Comparison of ENCODE assay signal across 16 mouse cellular contexts in the genomic region with DNA sequence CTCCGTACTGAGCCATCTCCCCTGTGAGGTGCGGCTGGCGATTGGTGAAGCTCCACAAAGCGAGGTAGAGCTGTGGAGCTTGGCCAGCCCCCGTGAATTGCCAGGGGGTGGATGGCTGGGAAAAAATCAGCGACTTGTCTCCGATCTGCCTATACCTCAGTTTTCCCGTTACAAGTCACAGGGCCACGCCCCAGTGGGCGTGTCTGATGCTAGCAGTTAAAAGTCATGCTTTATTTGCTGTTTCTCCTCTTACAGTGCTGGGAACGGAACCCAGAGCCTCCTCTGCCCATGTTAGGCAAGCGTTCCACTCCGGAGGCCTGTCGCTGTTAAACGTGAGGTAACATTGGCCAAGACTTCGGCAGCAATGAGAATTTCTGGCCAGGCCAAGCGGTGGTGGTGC. TPM values are rescaled to one million over a fixed set of nuclear protein-coding genes. Genes with fewer than 3 reads are reported as not detected.
DNase-seq lines count a peak whose midpoint lies in the region; ATAC-seq and TF ChIP-seq lines count a peak whose summit lies in the region.
"Had no signal": no experiment of that assay in that cellular context is flagged by ENCODE, and none has a peak within 500 bp of the region (broad histone marks: within the 10 kb centered on the region; RNA-seq: fewer than 3 reads in every experiment).

No protein-coding gene starts in this region.

- DNase-seq in forebrain, embryonic 11.5 days (ENCODE audit: low spot score), result peak; percentile 47
- DNase-seq in ZHBTc4 (ENCODE audit: low read depth, low spot score), result peak; percentile 81
- no peak for DNase-seq in forebrain, postnatal 0 days
- no peak for DNase-seq in heart, adult 11 months
- DNase-seq in gastrocnemius, adult 18-20 months (ENCODE audit: low spot score), result no peak
- DNase-seq: adrenal gland, postnatal 14 days; cerebellum, adult 11-12 months; cerebellum, adult 9-10 months; cerebellum, postnatal 25 days; gastrocnemius, postnatal 14 days; kidney, adult 18-20 months had no signal

- H3K4me3 ChIP-seq in forebrain, embryonic 11.5 days (ENCODE audit: low read depth, low read length), result no peak overlapping the region
- no peak overlapping the region for H3K4me3 ChIP-seq in forebrain, embryonic 12.5 days (replicated peaks)
- 0 out of 2 replicates have a peak overlapping the region, but pooled peaks have one; percentile 1 for H3K4me3 ChIP-seq in E14TG2a.4 (replicated peaks; ENCODE audit: low read length)
- no peak overlapping the region for H3K4me3 ChIP-seq in forebrain, postnatal 0 days (ENCODE audit: low read depth, low read length)
- H3K4me3 ChIP-seq: embryonic facial prominence, embryonic 13.5 days; heart, embryonic 12.5 days; intestine, embryonic 15.5 days had no signal

- TF ChIP-seq CTCF in E14TG2a.4 (conservative IDR thresholded peaks at IDR 0.05; ENCODE audit: low read length), result no peak
- TF ChIP-seq CTCF in forebrain, postnatal 0 days (IDR thresholded peaks at IDR 0.05; ENCODE audit: low read depth), result no peak

- no peaks in the 10 kb centered on the region for H3K36me3 ChIP-seq in forebrain, embryonic 11.5 days (ENCODE audit: control insufficient read depth, insufficient read depth, low read length)
- H3K36me3 ChIP-seq in forebrain, embryonic 12.5 days (replicated peaks), result no peaks in the 10 kb centered on the region
- no peaks in the 10 kb centered on the region for H3K36me3 ChIP-seq in E14TG2a.4 (ENCODE audit: insufficient read depth, low read length)
- no peaks in the 10 kb centered on the region for H3K36me3 ChIP-seq in forebrain, postnatal 0 days (ENCODE audit: insufficient read depth)
- H3K36me3 ChIP-seq: embryonic facial prominence, embryonic 13.5 days; heart, embryonic 12.5 days; intestine, embryonic 15.5 days had no signal

- H3K4me1 ChIP-seq in forebrain, embryonic 11.5 days (replicated peaks; ENCODE audit: control insufficient read depth, insufficient read depth, low read length), result peaks cover 17% of the 10 kb centered on the region; the same call in 1 of the 2 replicates
- peaks cover 25% of the 10 kb centered on the region for H3K4me1 ChIP-seq in forebrain, embryonic 12.5 days
- H3K4me1 ChIP-seq in E14TG2a.4 (replicated peaks; ENCODE audit: low read depth, low read length), result peaks cover 37% of the 10 kb centered on the region
- H3K4me1 ChIP-seq in forebrain, postnatal 0 days (ENCODE audit: insufficient read depth), result no peaks in the 10 kb centered on the region; the same call in none of the 2 replicates
- H3K4me1 ChIP-seq: intestine, embryonic 15.5 days had no signal

- 84% methylated on average over 17 of the region's 17 CpGs for WGBS in forebrain, embryonic 11.5 days
- WGBS in forebrain, embryonic 12.5 days, result 85% methylated on average over 17 of the region's 17 CpGs
- 80% methylated on average over 17 of the region's 17 CpGs for WGBS in forebrain, postnatal 0 days

- H3K27me3 ChIP-seq in forebrain, embryonic 11.5 days (ENCODE audit: control insufficient read depth, insufficient read depth, low read length), result no peaks in the 10 kb centered on the region
- no peaks in the 10 kb centered on the region; the same call in 1 of the 2 replicates for H3K27me3 ChIP-seq in forebrain, embryonic 12.5 days
- H3K27me3 ChIP-seq in E14TG2a.4 (ENCODE audit: insufficient read depth, low read length), result no peaks in the 10 kb centered on the region
- no peaks in the 10 kb centered on the region for H3K27me3 ChIP-seq in forebrain, postnatal 0 days (ENCODE audit: insufficient read depth, low read length)
- H3K27me3 ChIP-seq: embryonic facial prominence, embryonic 13.5 days; intestine, embryonic 15.5 days had no signal

- H3K4me2 ChIP-seq in forebrain, embryonic 11.5 days (ENCODE audit: low read depth, low read length, severe bottlenecking), result no peak overlapping the region
- no peak overlapping the region for H3K4me2 ChIP-seq in forebrain, embryonic 12.5 days
- no peak overlapping the region for H3K4me2 ChIP-seq in forebrain, postnatal 0 days (ENCODE audit: low read depth)
- H3K4me2 ChIP-seq: embryonic facial prominence, embryonic 13.5 days; heart, embryonic 12.5 days; intestine, embryonic 15.5 days had no signal

- H3K27ac ChIP-seq in forebrain, embryonic 11.5 days (ENCODE audit: low read depth, low read length), result no peak overlapping the region
- H3K27ac ChIP-seq in forebrain, embryonic 12.5 days, result no peak overlapping the region
- H3K27ac ChIP-seq in forebrain, postnatal 0 days (ENCODE audit: low read depth, low read length), result 0 out of 2 replicates have a peak overlapping the region, but pooled peaks have one; percentile 50
- H3K27ac ChIP-seq: embryonic facial prominence, embryonic 13.5 days; intestine, embryonic 15.5 days had no signal

- no peak for ATAC-seq in forebrain, embryonic 11.5 days (replicated peaks; ENCODE audit: low FRiP score)
- ATAC-seq in forebrain, embryonic 12.5 days (ENCODE audit: low FRiP score), result no peak
- no peak for ATAC-seq in forebrain, postnatal 0 days
- ATAC-seq: intestine, embryonic 15.5 days had no signal

- no peak overlapping the region for H3K9ac ChIP-seq in forebrain, embryonic 11.5 days (ENCODE audit: low read length)
- H3K9ac ChIP-seq in forebrain, embryonic 12.5 days, result no peak overlapping the region
- no peak overlapping the region for H3K9ac ChIP-seq in forebrain, postnatal 0 days
- H3K9ac ChIP-seq: embryonic facial prominence, embryonic 13.5 days; heart, embryonic 12.5 days; intestine, embryonic 15.5 days had no signal

- no peaks in the 10 kb centered on the region for H3K9me3 ChIP-seq in forebrain, embryonic 11.5 days (ENCODE audit: control insufficient read depth, low read length)
- no peaks in the 10 kb centered on the region for H3K9me3 ChIP-seq in forebrain, embryonic 12.5 days
- no peaks in the 10 kb centered on the region for H3K9me3 ChIP-seq in E14TG2a.4 (ENCODE audit: low read length)
- no peaks in the 10 kb centered on the region for H3K9me3 ChIP-seq in forebrain, postnatal 0 days (ENCODE audit: low read length)
- H3K9me3 ChIP-seq: embryonic facial prominence, embryonic 13.5 days; heart, embryonic 12.5 days; intestine, embryonic 15.5 days had no signal

RNA-seq across cellular contexts. Expression of gene Pheta1, which starts 56.9 kb away (rescaled TPM):
- polyA plus RNA-seq in forebrain, embryonic 11.5 days (2014; fragmentation: Nextera tagmentation; extraction: Ambion mirVana), result 35.7 and 38.4 TPM in 2 replicates
- polyA plus RNA-seq in forebrain, embryonic 12.5 days (2016; fragmentation: Nextera tagmentation; extraction: Ambion mirVana), result 44.6 and 48.1 TPM in 2 replicates
- total RNA-seq in forebrain, postnatal 0 days (2014; rRNA removed), result 49.7 and 51.5 TPM in 2 replicates
- polyA plus RNA-seq in forebrain, postnatal 0 days (2015; fragmentation: Nextera tagmentation; extraction: Ambion mirVana), result 36.3 and 38.7 TPM in 2 replicates
- total RNA-seq in gastrocnemius, adult 18-20 months (2021), result 1 to 10 TPM; 4.4 to 5.7 TPM

Comparison
In these comparisons a context has a peak if more than half of its experiments do, and no peak if none do; other contexts are left out.
1. DNase-seq: peak in forebrain, embryonic 11.5 days (single experiment) and ZHBTc4 (single experiment); none in forebrain, postnatal 0 days (single experiment), heart, adult 11 months (single experiment) and gastrocnemius, adult 18-20 months (single experiment).